Mouse (Mus musculus): ENCODE data around the gene Limd1. TPM values are rescaled to one million over a fixed set of nuclear protein-coding genes. Genes with fewer than 3 reads are reported as not detected.

Gene Limd1
- polyA plus RNA-seq, 1 experiment from 2014 or later = 62.1 TPM

DNA sequence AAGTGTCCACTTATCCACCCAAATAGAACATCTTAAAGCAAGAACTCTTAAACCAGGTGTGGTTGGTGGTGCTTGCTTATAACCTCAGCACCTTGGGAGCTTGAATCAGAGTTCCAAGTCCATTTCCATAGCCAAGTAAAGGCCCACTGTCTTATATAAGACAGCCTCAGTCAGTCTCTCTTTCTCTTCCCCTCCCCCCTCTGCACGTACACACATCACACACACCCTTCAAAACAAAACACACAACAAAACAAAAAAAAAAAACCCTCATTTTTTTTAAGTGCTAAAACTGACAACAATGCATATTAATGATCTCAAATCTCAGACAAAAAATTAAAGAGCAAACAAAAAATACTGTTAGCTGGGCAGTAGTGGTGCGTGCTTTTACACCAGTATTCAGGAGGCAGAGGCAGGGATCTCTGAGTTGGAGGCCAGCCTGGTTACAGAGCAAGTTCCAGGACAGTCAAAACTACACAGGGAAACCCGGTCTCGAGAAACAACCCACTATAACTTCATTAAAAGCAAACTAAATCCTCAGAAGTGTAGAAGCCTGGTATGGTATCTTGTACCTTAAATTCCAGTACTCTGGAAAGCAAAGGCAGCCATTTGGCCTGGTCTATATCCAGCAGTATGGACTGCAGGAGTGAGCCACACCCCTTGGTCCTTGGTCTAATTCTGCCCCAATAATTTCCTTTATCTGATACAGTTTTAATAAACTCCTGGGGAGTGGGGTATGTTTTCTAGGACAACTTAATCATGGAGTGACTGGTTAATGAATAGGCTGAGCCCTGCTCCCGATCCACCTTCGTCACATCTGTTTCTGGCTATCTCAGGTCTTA, 49.8 kb downstream of the Limd1 start:
- 27% methylated on average over 6 of the region's 6 CpGs for WGBS
- Histone ChIP-seq H3K36me3 (ENCODE audit: control insufficient read depth, insufficient read depth, low read length) (no peaks in the 10 kb centered on the region), H3K27ac (ENCODE audit: low read depth) (peak overlapping the region; percentile 95), H3K27me3 (replicated peaks; ENCODE audit: control insufficient read depth, insufficient read depth, low read length) (no peaks in the 10 kb centered on the region), H3K4me2 (ENCODE audit: low read length) (peak overlapping the region; percentile 82), H3K4me1 (replicated peaks; ENCODE audit: control insufficient read depth, insufficient read depth, low read length) (peaks cover 24% of the 10 kb centered on the region), H3K9me3 (ENCODE audit: control insufficient read depth, low read length) (no peaks in the 10 kb centered on the region), H3K4me3 (ENCODE audit: low read depth, low read length) (peak overlapping the region; percentile 84), H3K9ac (ENCODE audit: low read length) (peak overlapping the region; percentile 55)
- no peak for DNase-seq (ENCODE audit: low spot score)
- ATAC-seq (replicated peaks; ENCODE audit: low FRiP score, low TSS enrichment, low read depth) = no peak

DNA sequence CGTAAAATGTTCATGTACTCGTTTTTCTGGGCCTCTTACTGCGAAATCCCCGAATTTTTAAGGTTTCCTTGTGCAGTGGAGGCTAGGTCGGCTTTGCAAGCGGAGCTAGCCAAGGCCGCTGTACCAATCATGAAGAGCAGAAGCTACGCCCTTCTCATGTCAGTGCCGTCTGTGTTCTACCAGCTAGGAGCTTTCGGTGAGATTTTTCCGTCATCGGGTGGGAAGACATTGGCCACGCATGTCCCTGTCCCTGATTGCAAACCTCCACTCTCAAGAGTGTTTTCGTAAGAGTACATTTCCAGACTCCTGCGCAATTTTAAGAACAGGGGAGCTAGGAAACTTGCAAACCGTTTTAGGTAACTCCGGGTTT, 50.4 kb downstream of the Limd1 start:
- Histone ChIP-seq H3K27me3 (replicated peaks; ENCODE audit: control insufficient read depth, insufficient read depth, low read length) (no peaks in the 10 kb centered on the region), H3K9ac (ENCODE audit: low read length) (peak overlapping the region; percentile 55), H3K4me3 (ENCODE audit: low read depth, low read length) (peak overlapping the region; percentile 84), H3K4me2 (ENCODE audit: low read length) (peak overlapping the region; percentile 82), H3K9me3 (ENCODE audit: control insufficient read depth, low read length) (no peaks in the 10 kb centered on the region), H3K36me3 (ENCODE audit: control insufficient read depth, insufficient read depth, low read length) (no peaks in the 10 kb centered on the region), H3K27ac (ENCODE audit: low read depth) (peak overlapping the region; percentile 95), H3K4me1 (replicated peaks; ENCODE audit: control insufficient read depth, insufficient read depth, low read length) (peaks cover 24% of the 10 kb centered on the region)
- ATAC-seq (replicated peaks; ENCODE audit: low FRiP score, low TSS enrichment, low read depth) = peak; percentile 40
- DNase-seq (ENCODE audit: low spot score) = peak; percentile 84
- under 1% methylated on average over 17 of the region's 17 CpGs for WGBS

DNA sequence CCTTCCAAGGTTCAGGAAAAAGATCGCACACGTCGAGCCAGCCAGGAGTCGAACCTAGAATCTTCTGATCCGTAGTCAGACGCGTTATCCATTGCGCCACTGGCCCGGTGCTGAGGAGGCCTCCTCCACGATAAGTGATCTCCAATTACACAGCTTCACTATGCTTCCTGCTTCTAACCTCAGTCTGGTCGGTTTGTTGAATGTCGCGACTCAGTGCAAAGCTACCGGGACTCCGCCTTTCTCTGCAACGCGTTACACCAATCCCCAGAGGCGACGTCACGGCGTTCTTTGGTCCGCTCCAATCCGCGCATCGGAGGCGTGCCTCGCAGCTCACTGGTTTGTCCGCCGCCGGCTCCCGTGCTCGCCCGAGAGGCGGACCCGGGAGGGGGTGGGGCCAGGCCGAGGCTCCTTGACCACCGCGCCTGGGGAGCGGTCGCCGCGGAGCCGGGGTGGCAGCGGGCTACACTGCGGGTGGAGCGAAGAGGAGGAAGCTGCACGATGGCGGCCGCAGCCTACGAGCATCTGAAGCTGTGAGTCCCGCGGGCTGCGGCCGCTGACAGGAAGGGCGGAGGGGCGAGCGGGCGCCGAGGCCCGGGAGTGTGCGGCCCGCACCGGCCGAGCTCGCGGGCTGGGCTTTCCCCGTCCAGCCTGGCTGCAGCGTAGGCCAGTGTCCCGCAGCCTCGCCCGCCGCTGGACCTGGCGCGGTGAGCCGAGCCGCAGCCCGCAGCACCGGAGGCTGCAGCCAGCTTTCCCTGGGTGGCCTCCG, 51.1 kb downstream of the Limd1 start, which contains the start of gene Sacm1l:
TSS of gene Sacm1l (plus strand) at position 368 of the 766 bp plus-strand sequence.
- Histone ChIP-seq H3K27me3 (replicated peaks; ENCODE audit: control insufficient read depth, insufficient read depth, low read length) (no peaks in the 10 kb centered on the region), H3K36me3 (ENCODE audit: control insufficient read depth, insufficient read depth, low read length) (no peaks in the 10 kb centered on the region), H3K9ac (ENCODE audit: low read length) (peak within 1 kb of the TSS; percentile 93), H3K4me2 (ENCODE audit: low read length) (peak within 1 kb of the TSS; percentile 83), H3K4me3 (ENCODE audit: low read depth, low read length) (peak within 1 kb of the TSS; percentile 84), H3K9me3 (ENCODE audit: control insufficient read depth, low read length) (no peaks in the 10 kb centered on the region), H3K4me1 (replicated peaks; ENCODE audit: control insufficient read depth, insufficient read depth, low read length) (peaks cover 24% of the 10 kb centered on the region), H3K27ac (ENCODE audit: low read depth) (peak within 1 kb of the TSS; percentile 95)
- DNase-seq (ENCODE audit: low spot score) (peak; percentile 100), ATAC-seq (replicated peaks; ENCODE audit: low FRiP score, low TSS enrichment, low read depth) (peak; percentile 99)
- under 1% methylated on average over 71 of the region's 79 CpGs for WGBS

DNA sequence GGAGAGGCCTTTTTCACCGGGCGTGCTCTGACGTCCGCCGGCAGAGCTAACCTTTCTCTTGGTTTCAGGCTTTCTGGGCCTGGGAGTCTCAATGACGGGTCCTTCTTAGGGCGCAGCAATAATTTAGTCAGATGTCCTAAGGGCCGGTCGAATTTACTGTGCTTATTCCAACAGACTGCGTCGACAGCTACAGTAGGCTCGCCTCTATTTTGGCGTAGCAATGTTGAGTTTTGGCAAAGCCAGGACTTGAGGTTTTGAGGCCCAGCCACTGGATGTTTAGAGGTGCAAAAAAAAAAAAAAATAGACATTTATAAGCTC, 51.6 kb downstream of the Limd1 start:
- no peaks in the 10 kb centered on the region for H3K36me3 ChIP-seq (ENCODE audit: control insufficient read depth, insufficient read depth, low read length)
- ATAC-seq (replicated peaks; ENCODE audit: low FRiP score, low TSS enrichment, low read depth) = no peak; the same call in 1 of the 2 replicates
- H3K9me3 ChIP-seq (ENCODE audit: control insufficient read depth, low read length) = no peaks in the 10 kb centered on the region
- peaks cover 24% of the 10 kb centered on the region for H3K4me1 ChIP-seq (replicated peaks; ENCODE audit: control insufficient read depth, insufficient read depth, low read length)
- peak overlapping the region; percentile 93 for H3K9ac ChIP-seq (ENCODE audit: low read length)
- H3K4me2 ChIP-seq (ENCODE audit: low read length) = peak overlapping the region; percentile 83
- DNase-seq (ENCODE audit: low spot score) = peak; percentile 78
- peak overlapping the region; percentile 95 for H3K27ac ChIP-seq (ENCODE audit: low read depth)
- H3K27me3 ChIP-seq (replicated peaks; ENCODE audit: control insufficient read depth, insufficient read depth, low read length) = no peaks in the 10 kb centered on the region
- peak overlapping the region; percentile 84 for H3K4me3 ChIP-seq (ENCODE audit: low read depth, low read length)
- under 1% methylated on average over 13 of the region's 13 CpGs for WGBS

DNA sequence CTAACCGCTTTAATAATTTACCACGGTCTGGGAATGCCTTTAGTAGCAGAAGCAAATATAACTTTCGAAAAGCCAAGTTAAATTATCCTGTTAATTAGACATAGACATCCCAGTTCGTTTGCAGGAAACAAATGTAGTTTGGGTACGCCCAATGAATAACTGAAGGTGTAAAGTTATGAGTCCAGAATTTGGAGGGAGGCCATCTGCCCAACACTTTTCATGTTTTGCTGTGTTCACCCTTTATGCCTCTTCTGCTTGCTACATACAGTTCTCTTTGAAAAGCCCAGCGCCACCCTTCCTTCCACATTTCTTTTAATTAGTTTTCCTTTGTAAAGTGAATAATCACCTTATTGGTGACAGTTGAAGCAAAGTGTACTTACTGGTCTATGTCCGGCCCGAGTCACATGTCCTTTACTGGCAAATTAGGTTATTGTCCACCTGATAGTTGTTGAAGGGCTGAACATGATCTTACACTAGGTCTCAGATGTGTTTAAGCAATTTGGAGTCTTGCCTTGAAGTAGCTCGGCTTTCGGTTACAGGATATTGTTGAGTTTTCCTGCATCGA, 52.1 kb downstream of the Limd1 start:
- Histone ChIP-seq H3K4me1 (replicated peaks; ENCODE audit: control insufficient read depth, insufficient read depth, low read length) (peaks cover 24% of the 10 kb centered on the region), H3K9me3 (ENCODE audit: control insufficient read depth, low read length) (no peaks in the 10 kb centered on the region), H3K36me3 (ENCODE audit: control insufficient read depth, insufficient read depth, low read length) (no peaks in the 10 kb centered on the region), H3K4me3 (ENCODE audit: low read depth, low read length) (peak overlapping the region; percentile 84), H3K4me2 (ENCODE audit: low read length) (peak overlapping the region; percentile 83), H3K27ac (ENCODE audit: low read depth) (peak overlapping the region; percentile 95; the same call in 1 of the 2 replicates), H3K27me3 (replicated peaks; ENCODE audit: control insufficient read depth, insufficient read depth, low read length) (no peaks in the 10 kb centered on the region), H3K9ac (ENCODE audit: low read length) (peak overlapping the region; percentile 93)
- ATAC-seq (replicated peaks; ENCODE audit: low FRiP score, low TSS enrichment, low read depth) (no peak), DNase-seq (ENCODE audit: low spot score) (no peak)
- WGBS = 38% methylated on average over 11 of the region's 11 CpGs

DNA sequence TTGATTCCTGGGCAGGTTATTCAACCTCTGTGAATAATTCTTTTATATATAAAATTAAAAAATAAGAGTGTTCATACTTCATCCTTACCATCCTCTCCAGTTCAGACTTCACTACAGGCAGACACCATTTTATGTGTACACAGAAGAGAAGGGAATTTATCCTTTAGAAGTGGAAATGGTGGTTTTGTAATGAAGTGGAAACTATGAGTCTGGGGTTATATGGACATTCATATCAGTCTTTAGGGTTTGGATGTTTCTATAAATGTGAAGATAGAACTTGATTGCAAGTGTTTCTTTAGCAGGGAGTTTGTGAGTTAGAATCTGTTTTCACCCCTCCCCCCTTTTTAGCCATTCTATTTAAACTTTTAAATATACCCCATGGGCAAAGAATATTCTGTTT, 52.7 kb downstream of the Limd1 start:
- ATAC-seq (replicated peaks; ENCODE audit: low FRiP score, low TSS enrichment, low read depth) (no peak), DNase-seq (ENCODE audit: low spot score) (no peak)
- peaks cover 24% of the 10 kb centered on the region for H3K4me1 ChIP-seq (replicated peaks; ENCODE audit: control insufficient read depth, insufficient read depth, low read length)
- H3K9ac ChIP-seq (ENCODE audit: low read length) = no peak overlapping the region
- H3K27ac ChIP-seq (ENCODE audit: low read depth) = no peak overlapping the region
- no peaks in the 10 kb centered on the region for H3K27me3 ChIP-seq (replicated peaks; ENCODE audit: control insufficient read depth, insufficient read depth, low read length)
- peak overlapping the region; percentile 83 for H3K4me2 ChIP-seq (ENCODE audit: low read length)
- peak overlapping the region; percentile 84; the same call in 1 of the 2 replicates for H3K4me3 ChIP-seq (ENCODE audit: low read depth, low read length)
- H3K36me3 ChIP-seq (ENCODE audit: control insufficient read depth, insufficient read depth, low read length) = 0 out of 2 replicates have a peak, but pooled peaks cover 3% of the 10 kb centered on the region
- no peaks in the 10 kb centered on the region for H3K9me3 ChIP-seq (ENCODE audit: control insufficient read depth, low read length)

DNA sequence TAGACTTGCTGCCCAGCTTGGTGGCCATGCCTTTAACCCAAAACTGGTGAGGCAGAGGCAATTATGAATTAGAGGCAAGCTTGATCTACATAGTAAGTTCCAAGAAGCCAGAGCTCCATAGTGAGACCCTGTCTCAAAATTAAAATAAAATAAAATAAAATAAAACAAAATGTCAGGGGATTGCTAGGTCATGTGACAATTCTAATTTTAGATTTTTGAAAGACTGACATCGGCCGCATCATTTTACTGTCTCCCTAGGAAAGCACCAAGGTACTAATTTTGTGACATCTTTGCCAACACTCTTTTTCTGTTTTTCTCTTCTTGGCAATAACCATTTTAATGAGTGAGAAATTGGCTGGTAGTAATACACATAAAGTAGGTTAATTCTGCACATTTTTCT, 58.1 kb downstream of the Limd1 start:
- Histone ChIP-seq H3K27me3 (replicated peaks; ENCODE audit: control insufficient read depth, insufficient read depth, low read length) (no peaks in the 10 kb centered on the region), H3K27ac (ENCODE audit: low read depth) (no peak overlapping the region), H3K9ac (ENCODE audit: low read length) (no peak overlapping the region), H3K9me3 (ENCODE audit: control insufficient read depth, low read length) (no peaks in the 10 kb centered on the region), H3K4me1 (replicated peaks; ENCODE audit: control insufficient read depth, insufficient read depth, low read length) (peaks cover 4% of the 10 kb centered on the region), H3K36me3 (ENCODE audit: control insufficient read depth, insufficient read depth, low read length) (0 out of 2 replicates have a peak, but pooled peaks cover 3% of the 10 kb centered on the region), H3K4me2 (ENCODE audit: low read length) (no peak overlapping the region), H3K4me3 (ENCODE audit: low read depth, low read length) (no peak overlapping the region)
- 92% methylated on average over 2 of the region's 2 CpGs for WGBS
- no peak for DNase-seq (ENCODE audit: low spot score)
- ATAC-seq (replicated peaks; ENCODE audit: low FRiP score, low TSS enrichment, low read depth) = no peak

DNA sequence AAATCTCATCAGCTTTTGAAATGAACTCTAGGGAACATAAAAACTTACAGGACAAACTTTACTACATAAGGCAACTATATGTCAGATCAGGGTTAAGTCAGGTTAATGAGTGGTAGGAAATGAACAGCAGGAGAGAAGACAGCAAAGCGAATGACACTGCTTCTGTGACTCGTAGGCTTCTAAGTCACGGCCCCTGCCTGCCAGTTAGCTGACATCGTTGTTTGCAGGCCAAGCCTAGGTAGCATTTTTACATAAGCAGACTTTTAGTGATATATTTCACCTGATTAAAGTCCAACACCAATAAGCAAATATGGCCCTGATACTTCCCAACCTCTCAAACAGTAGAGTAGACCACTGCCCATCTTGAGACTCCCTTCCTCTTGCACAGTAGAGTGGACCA, 59.7 kb downstream of the Limd1 start:
- no peak overlapping the region for H3K27ac ChIP-seq (ENCODE audit: low read depth)
- WGBS = 60% methylated on average over 4 of the region's 4 CpGs
- DNase-seq (ENCODE audit: low spot score) = no peak

More for the DNA sequence above, 59.7 kb downstream of the Limd1 start:
- Histone ChIP-seq H3K4me2 (ENCODE audit: low read length) (no peak overlapping the region), H3K9ac (ENCODE audit: low read length) (no peak overlapping the region), H3K27me3 (replicated peaks; ENCODE audit: control insufficient read depth, insufficient read depth, low read length) (no peaks in the 10 kb centered on the region), H3K9me3 (ENCODE audit: control insufficient read depth, low read length) (no peaks in the 10 kb centered on the region), H3K4me1 (replicated peaks; ENCODE audit: control insufficient read depth, insufficient read depth, low read length) (no peaks in the 10 kb centered on the region), H3K36me3 (ENCODE audit: control insufficient read depth, insufficient read depth, low read length) (0 out of 2 replicates have a peak, but pooled peaks cover 3% of the 10 kb centered on the region), H3K4me3 (ENCODE audit: low read depth, low read length) (no peak overlapping the region)
- no peak for ATAC-seq (replicated peaks; ENCODE audit: low FRiP score, low TSS enrichment, low read depth)

Data from intestine, embryonic 14.5 days (tissue).